Mouse (Mus musculus): ENCODE measurements at regions not wholly inside any gene's neighbourhood (a gene's known extent, or its start where the extent isn't known, plus 50 kb on each side); places are given as distances from the start of the nearest gene placed in this dataset.

- no peak for TF ChIP-seq CTCF (IDR thresholded peaks at IDR 0.05; ENCODE audit: low read depth)
- Histone ChIP-seq H3K4me3 (ENCODE audit: low read depth, low read length) (no peak overlapping the region), H3K27me3 (ENCODE audit: insufficient read depth, low read length) (no peaks in the 10 kb centered on the region), H3K4me1 (ENCODE audit: insufficient read depth) (no peaks in the 10 kb centered on the region), H3K9me3 (ENCODE audit: low read depth, low read length) (no peaks in the 10 kb centered on the region), H3K36me3 (ENCODE audit: insufficient read depth) (no peaks in the 10 kb centered on the region), H3K4me2 (no peak overlapping the region), H3K9ac (no peak overlapping the region), H3K27ac (ENCODE audit: low read depth) (no peak overlapping the region)
- 77% methylated on average over 3 of the region's 3 CpGs for WGBS
- ATAC-seq (ENCODE audit: insufficient read depth) = no peak
- no peak for DNase-seq
Observed at GRCm38 (mm10) chr13:101338280-101338872, 429.6 kb downstream of the Pik3r1 start.

- TF ChIP-seq CTCF (IDR thresholded peaks at IDR 0.05; ENCODE audit: low read depth) = no peak
- no peak overlapping the region for H3K4me2 ChIP-seq
- H3K27ac ChIP-seq (ENCODE audit: low read depth) = no peak overlapping the region
- H3K27me3 ChIP-seq (ENCODE audit: insufficient read depth, low read length) = no peaks in the 10 kb centered on the region
- no peak overlapping the region for H3K4me3 ChIP-seq (ENCODE audit: low read depth, low read length)
- H3K36me3 ChIP-seq (ENCODE audit: insufficient read depth) = no peaks in the 10 kb centered on the region
- H3K9me3 ChIP-seq (ENCODE audit: low read depth, low read length) = no peaks in the 10 kb centered on the region
- H3K4me1 ChIP-seq (ENCODE audit: insufficient read depth) = no peaks in the 10 kb centered on the region
- H3K9ac ChIP-seq = no peak overlapping the region
- no peak for ATAC-seq (ENCODE audit: insufficient read depth)
- 73% methylated on average over 4 of the region's 4 CpGs for WGBS
- no peak for DNase-seq
Observed at GRCm38 (mm10) chr13:101318621-101319020, 449.4 kb downstream of the Pik3r1 start.

- DNase-seq = no peak
Observed at GRCm38 (mm10) chr13:101316336-101316735, 451.7 kb downstream of the Pik3r1 start.

GRCm38 (mm10) chr13:101314040-101314439, 454.0 kb downstream of the Pik3r1 start:
- Histone ChIP-seq H3K9me3 (ENCODE audit: low read depth, low read length) (no peaks in the 10 kb centered on the region), H3K4me2 (no peak overlapping the region), H3K9ac (no peak overlapping the region), H3K27ac (ENCODE audit: low read depth) (no peak overlapping the region), H3K4me1 (ENCODE audit: insufficient read depth) (peaks cover 3% of the 10 kb centered on the region; the same call in 1 of the 2 replicates), H3K36me3 (ENCODE audit: insufficient read depth) (no peaks in the 10 kb centered on the region), H3K27me3 (ENCODE audit: insufficient read depth, low read length) (no peaks in the 10 kb centered on the region), H3K4me3 (ENCODE audit: low read depth, low read length) (no peak overlapping the region)
- ATAC-seq (ENCODE audit: insufficient read depth) (no peak), DNase-seq (no peak)
- TF ChIP-seq CTCF (IDR thresholded peaks at IDR 0.05; ENCODE audit: low read depth) = no peak

More at GRCm38 (mm10) chr13:101316336-101316735, 451.7 kb downstream of the Pik3r1 start:
- Histone ChIP-seq H3K4me1 (ENCODE audit: insufficient read depth) (peaks cover 3% of the 10 kb centered on the region; the same call in 1 of the 2 replicates), H3K27ac (ENCODE audit: low read depth) (no peak overlapping the region), H3K9ac (no peak overlapping the region), H3K36me3 (ENCODE audit: insufficient read depth) (no peaks in the 10 kb centered on the region), H3K4me2 (no peak overlapping the region), H3K27me3 (ENCODE audit: insufficient read depth, low read length) (no peaks in the 10 kb centered on the region), H3K9me3 (ENCODE audit: low read depth, low read length) (no peaks in the 10 kb centered on the region), H3K4me3 (ENCODE audit: low read depth, low read length) (no peak overlapping the region)
- no peak for TF ChIP-seq CTCF (IDR thresholded peaks at IDR 0.05; ENCODE audit: low read depth)
- ATAC-seq (ENCODE audit: insufficient read depth) = no peak
- 65% methylated on average over 4 of the region's 4 CpGs for WGBS

GRCm38 (mm10) chr13:101311634-101312314, 456.2 kb downstream of the Pik3r1 start:
- Histone ChIP-seq H3K27me3 (ENCODE audit: insufficient read depth, low read length) (no peaks in the 10 kb centered on the region), H3K4me3 (ENCODE audit: low read depth, low read length) (no peak overlapping the region), H3K4me1 (ENCODE audit: insufficient read depth) (peaks cover 3% of the 10 kb centered on the region; the same call in 1 of the 2 replicates), H3K9me3 (ENCODE audit: low read depth, low read length) (no peaks in the 10 kb centered on the region), H3K36me3 (ENCODE audit: insufficient read depth) (no peaks in the 10 kb centered on the region), H3K4me2 (no peak overlapping the region), H3K27ac (ENCODE audit: low read depth) (no peak overlapping the region), H3K9ac (no peak overlapping the region)
- WGBS = 39% methylated on average over 3 of the region's 3 CpGs
- no peak for TF ChIP-seq CTCF (IDR thresholded peaks at IDR 0.05; ENCODE audit: low read depth)
- ATAC-seq (ENCODE audit: insufficient read depth) (peak; percentile 68), DNase-seq (peak; percentile 77)

GRCm38 (mm10) chr13:101308724-101309123, 459.3 kb downstream of the Pik3r1 start:
- TF ChIP-seq CTCF (IDR thresholded peaks at IDR 0.05; ENCODE audit: low read depth) = no peak
- Histone ChIP-seq H3K36me3 (ENCODE audit: insufficient read depth) (no peaks in the 10 kb centered on the region), H3K27ac (ENCODE audit: low read depth) (no peak overlapping the region), H3K4me2 (no peak overlapping the region), H3K9me3 (ENCODE audit: low read depth, low read length) (no peaks in the 10 kb centered on the region), H3K9ac (no peak overlapping the region), H3K4me3 (ENCODE audit: low read depth, low read length) (no peak overlapping the region), H3K27me3 (ENCODE audit: insufficient read depth, low read length) (no peaks in the 10 kb centered on the region), H3K4me1 (ENCODE audit: insufficient read depth) (peaks cover 3% of the 10 kb centered on the region; the same call in 1 of the 2 replicates)
- ATAC-seq (ENCODE audit: insufficient read depth) (no peak), DNase-seq (no peak)
- WGBS = 82% methylated on average over 5 of the region's 5 CpGs

- Histone ChIP-seq H3K9me3 (ENCODE audit: low read depth, low read length) (no peaks in the 10 kb centered on the region), H3K36me3 (ENCODE audit: insufficient read depth) (no peaks in the 10 kb centered on the region), H3K4me3 (ENCODE audit: low read depth, low read length) (no peak overlapping the region), H3K4me1 (ENCODE audit: insufficient read depth) (no peaks in the 10 kb centered on the region), H3K27ac (ENCODE audit: low read depth) (no peak overlapping the region), H3K9ac (no peak overlapping the region), H3K27me3 (ENCODE audit: insufficient read depth, low read length) (no peaks in the 10 kb centered on the region), H3K4me2 (no peak overlapping the region)
- DNase-seq = no peak
- WGBS = 64% methylated on average over 11 of the region's 11 CpGs
- ATAC-seq (ENCODE audit: insufficient read depth) = no peak
- no peak for TF ChIP-seq CTCF (IDR thresholded peaks at IDR 0.05; ENCODE audit: low read depth)
Observed at GRCm38 (mm10) chr13:101305695-101306413, 462.2 kb downstream of the Pik3r1 start.

Measured in lung, embryonic 14.5 days (tissue).